Mouse (Mus musculus) C2C12 (cell line): ENCODE data around the gene Klhl22.

Source experiments
- CEBPB ChIP-seq: IDR thresholded peaks from one replicate; pipeline ENCODE4 v1.6.1; 2011; ENCODE audit warnings: low read depth, mild to moderate bottlenecking, control low read depth, moderate library complexity
- CTCF ChIP-seq: IDR thresholded peaks from one replicate; pipeline ENCODE4 v1.5.1; 2011; ENCODE audit not compliant: control insufficient read depth, insufficient read depth, insufficient read length
- FOSL1 ChIP-seq: IDR thresholded peaks from one replicate; pipeline ENCODE4 v1.8.0; 2011; ENCODE audit warnings: mild to moderate bottlenecking, low read length; ENCODE audit not compliant: poor library complexity, insufficient read depth, severe bottlenecking
- USF1 ChIP-seq: IDR thresholded peaks from one replicate; pipeline ENCODE4 v1.6.1; 2011; ENCODE audit warnings: low read depth, mild to moderate bottlenecking, control low read depth, moderate library complexity

DNA sequence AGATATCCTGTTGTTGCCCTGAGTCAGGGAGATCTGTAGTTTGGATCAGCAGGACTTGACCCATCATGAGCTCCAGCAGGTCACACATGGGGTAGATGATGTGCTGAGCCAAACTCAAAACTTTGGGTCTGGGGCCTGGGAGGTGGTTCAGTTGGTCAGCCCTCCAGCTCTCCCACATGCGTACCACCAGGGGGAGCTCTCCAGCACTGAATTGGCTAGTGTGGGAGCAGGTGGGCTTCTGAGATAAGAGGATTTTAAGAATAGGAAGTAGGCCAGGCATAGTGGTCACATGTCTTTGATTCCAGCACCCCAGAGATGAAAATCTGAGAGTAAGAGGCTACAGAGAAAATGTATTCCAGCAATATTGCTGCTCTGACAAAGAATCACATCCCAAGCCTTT is 14.9 kb upstream of the Klhl22 start:
- TF ChIP-seq CTCF (no peak), FOSL1 (no peak), USF1 (no peak), CEBPB (no peak)
